Mouse (Mus musculus): ENCODE results near the gene Gm21915. TPM values are rescaled to one million over a fixed set of nuclear protein-coding genes. Genes with fewer than 3 reads are reported as not detected.
A peak's percentile ranks its signal among the peaks of the same experiment; 100 is the strongest.

The Gm21915 gene
- polyA plus RNA-seq, 1 experiment from 2014 or later = not detected

- WGBS = 67% methylated on average over 12 of the region's 12 CpGs
- DNase-seq (ENCODE audit: low spot score) (peak; percentile 18), ATAC-seq (replicated peaks; ENCODE audit: insufficient number of reproducible peaks, low FRiP score, low TSS enrichment, low read depth) (no peak)
- Histone ChIP-seq H3K9ac (replicated peaks; ENCODE audit: low read length) (no peak overlapping the region), H3K36me3 (replicated peaks; ENCODE audit: control insufficient read depth, insufficient read depth, low read depth, low read length) (no peaks in the 10 kb centered on the region), H3K9me3 (replicated peaks; ENCODE audit: control insufficient read depth, low read length) (no peaks in the 10 kb centered on the region), H3K4me2 (ENCODE audit: low read depth, low read length) (no peak overlapping the region), H3K4me3 (ENCODE audit: low read depth, low read length) (no peak overlapping the region), H3K27ac (replicated peaks; ENCODE audit: low read depth, low read length) (no peak overlapping the region), H3K4me1 (ENCODE audit: control insufficient read depth, insufficient read depth, low read length) (no peaks in the 10 kb centered on the region), H3K27me3 (ENCODE audit: control insufficient read depth, insufficient read depth, low read length) (no peaks in the 10 kb centered on the region)
These were observed 5.0 kb downstream of the Gm21915 start for GRCm38 (mm10) chr9:40675203-40675958.

DNA sequence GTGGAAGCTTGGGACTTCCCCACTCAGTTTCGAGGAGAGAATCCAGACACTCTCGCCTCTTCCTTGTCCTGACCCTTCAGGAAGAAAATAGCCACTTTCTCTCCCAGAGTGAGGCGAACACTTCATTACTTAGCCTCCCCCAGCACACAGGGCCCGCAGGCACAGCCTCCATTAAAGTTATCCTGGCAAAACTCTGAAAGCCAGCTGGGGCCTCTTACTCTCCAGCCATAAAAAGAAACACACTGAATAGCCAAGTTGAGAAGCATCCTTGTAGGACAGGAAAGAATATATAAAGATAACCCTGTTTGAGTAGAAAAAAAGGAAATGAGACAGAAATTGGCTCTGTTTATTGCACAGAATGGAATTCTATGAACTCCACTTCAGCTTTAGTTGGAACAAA lies 8.2 kb downstream of the Gm21915 start:
- 77% methylated on average over 4 of the region's 4 CpGs for WGBS
- Histone ChIP-seq H3K4me2 (ENCODE audit: low read depth, low read length) (no peak overlapping the region), H3K27me3 (ENCODE audit: control insufficient read depth, insufficient read depth, low read length) (no peaks in the 10 kb centered on the region), H3K4me3 (ENCODE audit: low read depth, low read length) (no peak overlapping the region), H3K27ac (replicated peaks; ENCODE audit: low read depth, low read length) (no peak overlapping the region), H3K4me1 (ENCODE audit: control insufficient read depth, insufficient read depth, low read length) (no peaks in the 10 kb centered on the region), H3K36me3 (replicated peaks; ENCODE audit: control insufficient read depth, insufficient read depth, low read depth, low read length) (no peaks in the 10 kb centered on the region), H3K9ac (replicated peaks; ENCODE audit: low read length) (no peak overlapping the region), H3K9me3 (replicated peaks; ENCODE audit: control insufficient read depth, low read length) (no peaks in the 10 kb centered on the region)
- ATAC-seq (replicated peaks; ENCODE audit: insufficient number of reproducible peaks, low FRiP score, low TSS enrichment, low read depth) = no peak
- DNase-seq (ENCODE audit: low spot score) = no peak

DNA sequence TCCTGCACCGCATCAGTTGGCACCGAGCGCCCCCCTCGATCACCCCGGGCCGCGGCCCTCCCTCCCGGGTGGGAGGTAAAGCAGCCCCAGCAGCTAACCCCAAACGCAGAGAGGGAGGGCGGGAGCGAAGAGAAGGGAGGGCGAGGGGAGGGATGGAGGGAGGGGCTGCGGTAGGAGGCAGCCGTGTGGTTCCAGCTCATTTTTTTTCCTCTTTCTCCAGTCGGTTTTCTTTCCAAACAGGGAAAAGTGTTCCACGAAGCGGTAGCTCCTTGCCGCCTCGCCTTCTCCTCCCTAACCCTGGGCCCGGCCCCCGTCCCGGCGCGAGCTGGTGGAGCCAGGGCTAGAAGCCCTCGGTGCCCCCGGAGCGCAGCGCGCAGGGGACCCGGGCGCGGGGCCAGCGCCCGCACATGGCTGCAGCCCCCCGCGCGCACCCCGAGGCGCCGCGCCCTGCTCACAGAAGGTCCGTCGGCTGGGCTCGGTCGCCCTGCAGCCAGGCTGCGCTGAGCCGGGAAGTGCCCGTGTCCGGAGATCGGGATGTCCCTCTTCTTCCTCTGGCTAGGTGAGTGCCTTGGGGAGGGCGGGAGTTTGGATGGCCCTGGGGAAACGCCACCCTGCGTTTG lies 15.5 kb downstream of the Gm21915 start, which contains the start of gene Clmp:
Gene Clmp (plus strand): TSS at position 162 of the 620 bp plus-strand sequence.
- H3K9me3 ChIP-seq (replicated peaks; ENCODE audit: control insufficient read depth, low read length) = no peaks in the 10 kb centered on the region
- H3K27me3 ChIP-seq (ENCODE audit: control insufficient read depth, insufficient read depth, low read length) = no peaks in the 10 kb centered on the region
- no peaks in the 10 kb centered on the region for H3K36me3 ChIP-seq (replicated peaks; ENCODE audit: control insufficient read depth, insufficient read depth, low read depth, low read length)
- peak within 1 kb of the TSS; percentile 97 for H3K9ac ChIP-seq (replicated peaks; ENCODE audit: low read length)
- H3K27ac ChIP-seq (replicated peaks; ENCODE audit: low read depth, low read length) = peak within 1 kb of the TSS; percentile 99
- peak within 1 kb of the TSS; percentile 81 for H3K4me2 ChIP-seq (ENCODE audit: low read depth, low read length)
- DNase-seq (ENCODE audit: low spot score) (peak; percentile 83), ATAC-seq (replicated peaks; ENCODE audit: insufficient number of reproducible peaks, low FRiP score, low TSS enrichment, low read depth) (peak; percentile 39)
- peak within 1 kb of the TSS; percentile 84 for H3K4me3 ChIP-seq (ENCODE audit: low read depth, low read length)
- H3K4me1 ChIP-seq (ENCODE audit: control insufficient read depth, insufficient read depth, low read length) = no peaks in the 10 kb centered on the region; the same call in 1 of the 2 replicates
- under 1% methylated on average over 46 of the region's 53 CpGs for WGBS

GRCm38 (mm10) chr9:40686421-40686899 lies 16.0 kb downstream of the Gm21915 start:
- H3K9ac ChIP-seq (replicated peaks; ENCODE audit: low read length) = peak overlapping the region; percentile 97
- no peaks in the 10 kb centered on the region for H3K36me3 ChIP-seq (replicated peaks; ENCODE audit: control insufficient read depth, insufficient read depth, low read depth, low read length)
- no peaks in the 10 kb centered on the region for H3K9me3 ChIP-seq (replicated peaks; ENCODE audit: control insufficient read depth, low read length)
- H3K4me2 ChIP-seq (ENCODE audit: low read depth, low read length) = peak overlapping the region; percentile 81
- peak; percentile 90 for DNase-seq (ENCODE audit: low spot score)
- ATAC-seq (replicated peaks; ENCODE audit: insufficient number of reproducible peaks, low FRiP score, low TSS enrichment, low read depth) = peak; percentile 72
- no peaks in the 10 kb centered on the region; the same call in 1 of the 2 replicates for H3K4me1 ChIP-seq (ENCODE audit: control insufficient read depth, insufficient read depth, low read length)
- peak overlapping the region; percentile 99 for H3K27ac ChIP-seq (replicated peaks; ENCODE audit: low read depth, low read length)
- peak overlapping the region; percentile 84 for H3K4me3 ChIP-seq (ENCODE audit: low read depth, low read length)
- WGBS = under 1% methylated on average over 23 of the region's 23 CpGs
- no peaks in the 10 kb centered on the region for H3K27me3 ChIP-seq (ENCODE audit: control insufficient read depth, insufficient read depth, low read length)

- WGBS = 17% methylated on average over 5 of the region's 5 CpGs
- H3K9ac ChIP-seq (replicated peaks; ENCODE audit: low read length) = peak overlapping the region; percentile 97
- peak overlapping the region; percentile 81 for H3K4me2 ChIP-seq (ENCODE audit: low read depth, low read length)
- DNase-seq (ENCODE audit: low spot score) (no peak), ATAC-seq (replicated peaks; ENCODE audit: insufficient number of reproducible peaks, low FRiP score, low TSS enrichment, low read depth) (peak; percentile 24; the same call in 1 of the 2 replicates)
- no peaks in the 10 kb centered on the region for H3K9me3 ChIP-seq (replicated peaks; ENCODE audit: control insufficient read depth, low read length)
- peak overlapping the region; percentile 99 for H3K27ac ChIP-seq (replicated peaks; ENCODE audit: low read depth, low read length)
- peak overlapping the region; percentile 84 for H3K4me3 ChIP-seq (ENCODE audit: low read depth, low read length)
- H3K36me3 ChIP-seq (replicated peaks; ENCODE audit: control insufficient read depth, insufficient read depth, low read depth, low read length) = no peaks in the 10 kb centered on the region
- H3K27me3 ChIP-seq (ENCODE audit: control insufficient read depth, insufficient read depth, low read length) = no peaks in the 10 kb centered on the region
- H3K4me1 ChIP-seq (ENCODE audit: control insufficient read depth, insufficient read depth, low read length) = no peaks in the 10 kb centered on the region; the same call in 1 of the 2 replicates
These were observed 16.6 kb downstream of the Gm21915 start for GRCm38 (mm10) chr9:40687053-40687452.

- WGBS = 33% methylated on average over 3 of the region's 3 CpGs
- Histone ChIP-seq H3K36me3 (replicated peaks; ENCODE audit: control insufficient read depth, insufficient read depth, low read depth, low read length) (no peaks in the 10 kb centered on the region), H3K27me3 (ENCODE audit: control insufficient read depth, insufficient read depth, low read length) (no peaks in the 10 kb centered on the region), H3K4me2 (ENCODE audit: low read depth, low read length) (peak overlapping the region; percentile 81), H3K4me3 (ENCODE audit: low read depth, low read length) (peak overlapping the region; percentile 84), H3K4me1 (ENCODE audit: control insufficient read depth, insufficient read depth, low read length) (no peaks in the 10 kb centered on the region; the same call in 1 of the 2 replicates), H3K9ac (replicated peaks; ENCODE audit: low read length) (peak overlapping the region; percentile 97; the same call in 1 of the 2 replicates), H3K27ac (replicated peaks; ENCODE audit: low read depth, low read length) (no peak overlapping the region), H3K9me3 (replicated peaks; ENCODE audit: control insufficient read depth, low read length) (no peaks in the 10 kb centered on the region)
- ATAC-seq (replicated peaks; ENCODE audit: insufficient number of reproducible peaks, low FRiP score, low TSS enrichment, low read depth) = no peak
- DNase-seq (ENCODE audit: low spot score) = no peak
These were observed 17.1 kb downstream of the Gm21915 start for GRCm38 (mm10) chr9:40687553-40687952.

GRCm38 (mm10) chr9:40690511-40690910 lies 20.1 kb downstream of the Gm21915 start:
- no peak for DNase-seq (ENCODE audit: low spot score)
- H3K36me3 ChIP-seq (replicated peaks; ENCODE audit: control insufficient read depth, insufficient read depth, low read depth, low read length) = no peaks in the 10 kb centered on the region
- WGBS = 91% methylated on average over 7 of the region's 7 CpGs
- H3K27me3 ChIP-seq (ENCODE audit: control insufficient read depth, insufficient read depth, low read length) = no peaks in the 10 kb centered on the region
- no peak overlapping the region for H3K27ac ChIP-seq (replicated peaks; ENCODE audit: low read depth, low read length)
- H3K4me3 ChIP-seq (ENCODE audit: low read depth, low read length) = no peak overlapping the region
- no peaks in the 10 kb centered on the region for H3K9me3 ChIP-seq (replicated peaks; ENCODE audit: control insufficient read depth, low read length)
- no peak overlapping the region for H3K4me2 ChIP-seq (ENCODE audit: low read depth, low read length)
- H3K9ac ChIP-seq (replicated peaks; ENCODE audit: low read length) = no peak overlapping the region
- H3K4me1 ChIP-seq (ENCODE audit: control insufficient read depth, insufficient read depth, low read length) = peaks cover 8% of the 10 kb centered on the region
- ATAC-seq (replicated peaks; ENCODE audit: insufficient number of reproducible peaks, low FRiP score, low TSS enrichment, low read depth) = no peak

GRCm38 (mm10) chr9:40693026-40693425 lies 22.6 kb downstream of the Gm21915 start:
- ATAC-seq (replicated peaks; ENCODE audit: insufficient number of reproducible peaks, low FRiP score, low TSS enrichment, low read depth) (no peak), DNase-seq (ENCODE audit: low spot score) (no peak)
- Histone ChIP-seq H3K36me3 (replicated peaks; ENCODE audit: control insufficient read depth, insufficient read depth, low read depth, low read length) (no peaks in the 10 kb centered on the region; the same call in 1 of the 2 replicates), H3K4me1 (ENCODE audit: control insufficient read depth, insufficient read depth, low read length) (peaks cover 8% of the 10 kb centered on the region), H3K4me2 (ENCODE audit: low read depth, low read length) (no peak overlapping the region), H3K9ac (replicated peaks; ENCODE audit: low read length) (no peak overlapping the region), H3K4me3 (ENCODE audit: low read depth, low read length) (no peak overlapping the region), H3K9me3 (replicated peaks; ENCODE audit: control insufficient read depth, low read length) (no peaks in the 10 kb centered on the region), H3K27ac (replicated peaks; ENCODE audit: low read depth, low read length) (no peak overlapping the region), H3K27me3 (ENCODE audit: control insufficient read depth, insufficient read depth, low read length) (no peaks in the 10 kb centered on the region)
- 39% methylated on average over 3 of the region's 3 CpGs for WGBS

Measured in embryonic facial prominence, embryonic 11.5 days (tissue).